15 mouse cellular contexts compared by ENCODE assay signal in the genomic region with DNA sequence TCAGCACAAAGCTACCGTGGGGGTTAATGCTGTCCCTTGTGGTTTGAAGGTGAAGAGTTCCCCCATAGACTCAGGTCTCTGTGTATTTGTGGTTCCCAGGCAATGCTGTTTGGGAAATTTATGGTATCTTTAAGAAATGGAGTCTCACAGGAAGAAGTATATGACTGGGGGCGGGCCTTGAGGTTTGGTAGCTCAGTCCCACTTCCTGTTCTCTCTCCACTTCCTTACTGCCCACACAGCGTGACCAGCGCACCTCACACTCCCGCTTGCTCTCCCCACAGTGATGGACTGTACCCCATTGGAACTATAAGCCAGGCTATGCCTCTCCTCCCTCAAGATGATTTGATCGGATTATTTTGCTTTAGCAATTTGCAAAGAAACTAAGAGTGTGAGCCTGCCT. TPM values are rescaled to one million over a fixed set of nuclear protein-coding genes. Genes with fewer than 3 reads are reported as not detected.
DNase-seq lines count a peak whose midpoint lies in the region; ATAC-seq and TF ChIP-seq lines count a peak whose summit lies in the region.
"Had no signal": no experiment of that assay in that cellular context is flagged by ENCODE, and none has a peak within 500 bp of the region (broad histone marks: within the 10 kb centered on the region; RNA-seq: fewer than 3 reads in every experiment).

No protein-coding gene starts in this region.

- H3K27me3 ChIP-seq in kidney, embryonic 16.5 days (ENCODE audit: insufficient read depth, low read length) = no peaks in the 10 kb centered on the region
- H3K27me3 ChIP-seq: embryonic facial prominence, embryonic 13.5 days; forebrain, embryonic 12.5 days had no signal

- peak overlapping the region; percentile 56; the same call in 1 of the 2 replicates for H3K27ac ChIP-seq in bone marrow, adult 2 months (ENCODE audit: control insufficient read depth, insufficient read depth, low read depth, low read length, poor library complexity)
- no peak overlapping the region for H3K27ac ChIP-seq in kidney, embryonic 16.5 days (ENCODE audit: low read length)
- H3K27ac ChIP-seq: embryonic facial prominence, embryonic 13.5 days; forebrain, embryonic 12.5 days; gastrocnemius, adult 2 months; heart, embryonic 10.5 days had no signal

- no peak for TF ChIP-seq CTCF in bone marrow, adult 2 months (IDR thresholded peaks at IDR 0.05; ENCODE audit: control insufficient read depth, insufficient read depth, low read length)

- no peaks in the 10 kb centered on the region for H3K9me3 ChIP-seq in kidney, embryonic 16.5 days (ENCODE audit: low read length)
- H3K9me3 ChIP-seq: embryonic facial prominence, embryonic 13.5 days; forebrain, embryonic 12.5 days; heart, embryonic 10.5 days had no signal

- no peak overlapping the region for H3K4me3 ChIP-seq in bone marrow, adult 2 months (replicated peaks; ENCODE audit: control insufficient read depth, low read depth, low read length)
- H3K4me3 ChIP-seq in kidney, embryonic 16.5 days (ENCODE audit: low read length) = no peak overlapping the region
- H3K4me3 ChIP-seq: embryonic facial prominence, embryonic 13.5 days; forebrain, embryonic 12.5 days; gastrocnemius, adult 2 months; heart, embryonic 10.5 days had no signal

- DNase-seq in thymus, postnatal 0 days (ENCODE audit: low spot score) = peak; percentile 64
- DNase-seq in thymus, postnatal 10 days (ENCODE audit: low spot score in 2 of 2) = no peak
- DNase-seq in yolk sac, embryonic 10.5 days (ENCODE audit: low spot score) = no peak
- DNase-seq in adipocyte (ENCODE audit: low spot score) = no peak
- DNase-seq: cerebellum, postnatal 14 days; gastrocnemius, adult 2 months; heart, postnatal 4 days; kidney, adult 9 months had no signal

- H3K36me3 ChIP-seq in kidney, embryonic 16.5 days (ENCODE audit: insufficient read depth, low read length) = 0 out of 2 replicates have a peak, but pooled peaks cover 2% of the 10 kb centered on the region
- H3K36me3 ChIP-seq: embryonic facial prominence, embryonic 13.5 days; forebrain, embryonic 12.5 days; G1E; heart, embryonic 10.5 days had no signal

- peak; percentile 74 for ATAC-seq in monocyte, adult 5-6 weeks (replicated peaks; ENCODE audit: insufficient number of reproducible peaks, low FRiP score, low TSS enrichment, poor library complexity, severe bottlenecking)
- no peak for ATAC-seq in kidney, embryonic 16.5 days (ENCODE audit: low FRiP score, low TSS enrichment)

- H3K4me2 ChIP-seq in kidney, embryonic 16.5 days (replicated peaks; ENCODE audit: low read depth, low read length) = no peak overlapping the region
- H3K4me2 ChIP-seq: embryonic facial prominence, embryonic 13.5 days; forebrain, embryonic 12.5 days had no signal

- peaks cover 7% of the 10 kb centered on the region for H3K4me1 ChIP-seq in bone marrow, adult 2 months (ENCODE audit: control insufficient read depth, insufficient read depth, low read length)
- peaks cover 5% of the 10 kb centered on the region for H3K4me1 ChIP-seq in kidney, embryonic 16.5 days (ENCODE audit: insufficient read depth, low read length)
- H3K4me1 ChIP-seq: forebrain, embryonic 12.5 days had no signal

- no peak for TF ChIP-seq POLR2A in bone marrow, adult 2 months (IDR thresholded peaks at IDR 0.05; ENCODE audit: borderline replicate concordance, control insufficient read depth, low read depth, low read length)

- WGBS in bone marrow, adult 2 months = 18% methylated on average over 6 of the region's 6 CpGs
- 78% methylated on average over 6 of the region's 6 CpGs for WGBS in kidney, embryonic 16.5 days

- H3K9ac ChIP-seq in kidney, embryonic 16.5 days (replicated peaks; ENCODE audit: low read length) = no peak overlapping the region
- H3K9ac ChIP-seq: embryonic facial prominence, embryonic 13.5 days; forebrain, embryonic 12.5 days had no signal

RNA-seq across cellular contexts. Expression of gene Traf1, which starts 14.9 kb away (rescaled TPM):
- 14.3 and 15.4 TPM in 2 replicates for polyA plus RNA-seq in thymus, postnatal 0 days (2015; fragmentation: Nextera tagmentation; extraction: Ambion mirVana)
- 6.7 and 9.8 TPM in 2 replicates for polyA plus RNA-seq in bone marrow, adult 2 months (2011; ENCODE audit: insufficient read depth, insufficient read length, low replicate concordance, missing spikeins)
- total RNA-seq in monocyte, adult 5-6 weeks (2017) = 94.2 to 168 TPM (median 96.5 TPM) in 3 replicates
- polyA plus RNA-seq in kidney, embryonic 16.5 days (2015; fragmentation: Nextera tagmentation; extraction: Ambion mirVana) = 30.3 and 33.2 TPM in 2 replicates
- polyA plus RNA-seq: G1E had no signal
